Mouse (Mus musculus): ENCODE measurements around the gene Exosc2.

Gene Exosc2

DNA sequence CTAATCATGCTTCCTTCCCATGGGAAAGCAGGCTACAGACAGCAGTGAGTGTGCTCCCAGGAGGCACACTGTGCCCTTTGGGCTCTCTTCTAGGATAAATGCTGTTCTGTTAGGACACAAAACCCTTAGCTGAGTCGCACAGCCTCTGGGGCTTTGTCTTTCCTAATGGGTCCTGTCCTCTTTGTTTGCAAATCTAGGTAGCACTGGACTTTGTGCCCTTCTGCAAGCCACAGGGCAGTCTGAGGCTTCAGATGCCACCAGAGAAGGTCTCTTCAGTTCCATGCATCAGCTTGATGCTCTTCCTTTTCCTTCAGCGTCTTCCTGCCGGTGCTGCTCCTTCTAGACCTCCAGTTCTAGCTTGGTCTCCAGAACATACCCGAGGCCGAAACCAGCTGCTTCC, 60.1 kb downstream of the Exosc2 start:
- no peak for DNase-seq

Data from cerebellum, postnatal 14 days (tissue).